Mouse (Mus musculus) kidney, postnatal 0 days (tissue): ENCODE results near the gene Slc6a11. TPM values are rescaled to one million over a fixed set of nuclear protein-coding genes. Genes with fewer than 3 reads are reported as not detected.

Experiments used
- ATAC-seq: fragments of 200-750 bp; cut with Nextera tagmentation; replicated peaks from 2 replicates; pipeline ENCODE4 v1.8.0; 2017; ENCODE audit warnings: low read depth, moderate number of reproducible peaks, moderate TSS enrichment, moderate library complexity; ENCODE audit not compliant: low FRiP score
- DNase-seq: peaks from one replicate; pipeline ENCODE4 v3.0.0-alpha.2; 2016; ENCODE audit warnings: low spot score
- H3K27ac ChIP-seq: fragments of 300-500 bp; sonication (generic); 2 replicates; pipeline ENCODE4 v1.5.1; 2014; ENCODE audit warnings: mild to moderate bottlenecking
- H3K27me3 ChIP-seq: fragments of 300-500 bp; sonication (generic); 2 replicates; pipeline ENCODE4 v1.6.1; 2014; ENCODE audit warnings: low read length, mixed read lengths; ENCODE audit not compliant: insufficient read depth
- H3K36me3 ChIP-seq: fragments of 300-500 bp; sonication (generic); 2 replicates; pipeline ENCODE4 v1.6.1; 2014; ENCODE audit warnings: low read length, mixed read lengths; ENCODE audit not compliant: insufficient read depth
- H3K4me1 ChIP-seq: fragments of 300-500 bp; sonication (generic); replicated peaks from 2 replicates; pipeline ENCODE4 v1.6.1; 2014; ENCODE audit warnings: antibody characterized with exemption, low read length, mixed read lengths; ENCODE audit not compliant: insufficient read depth
- H3K4me2 ChIP-seq: fragments of 300-500 bp; sonication (generic); 2 replicates; pipeline ENCODE4 v1.6.1; 2014; ENCODE audit warnings: mild to moderate bottlenecking, low read length, moderate library complexity, mixed read lengths
- H3K4me3 ChIP-seq: fragments of 300-500 bp; sonication (generic); replicated peaks from 2 replicates; pipeline ENCODE4 v1.5.1; 2014; ENCODE audit warnings: low read depth, low read length
- H3K9ac ChIP-seq: fragments of 300-500 bp; sonication (generic); 2 replicates; pipeline ENCODE4 v1.6.1; 2014; ENCODE audit warnings: low read depth, low read length
- H3K9me3 ChIP-seq: fragments of 300-500 bp; sonication (generic); replicated peaks from 2 replicates; pipeline ENCODE4 v1.6.1; 2016; ENCODE audit warnings: low read length, inconsistent platforms, mixed read lengths
- CTCF ChIP-seq: IDR thresholded peaks from 2 replicates; pipeline ENCODE4 v1.5.1; 2016; ENCODE audit warnings: antibody characterized with exemption, low read depth, mild to moderate bottlenecking, moderate library complexity
- WGBS: fragments of 180-500 bp; shearing (Covaris S2); extraction: QIAGEN DNeasy Blood & Tissue Kit; methylation state at CpG from one replicate; pipeline ENCODE4 v1.1.7; 2014; 5-methylcytosine and 5-hydroxymethylcytosine counted together
- polyA plus RNA-seq: library from polyadenylated mRNA; unstranded; fragments of >200 nt; fragmentation: Nextera tagmentation; extraction: Ambion mirVana; gene quantifications from 2 replicates; pipeline ENCODE4 v1.2.1, GENCODE M21; 2015

Gene Slc6a11
- polyA plus RNA-seq = 0.04 and 0.13 TPM in 2 replicates

- peak within 1 kb of the TSS; percentile 29 for H3K4me3 ChIP-seq
- H3K4me2 ChIP-seq = peak within 1 kb of the TSS; percentile 59
- 0 out of 2 replicates have a peak, but pooled peaks cover 5% of the 10 kb centered on the region for H3K4me1 ChIP-seq
- no peak within 1 kb of the TSS for H3K27ac ChIP-seq
- WGBS = 5% methylated on average over 75 of the region's 76 CpGs
- no peaks in the 10 kb centered on the region for H3K36me3 ChIP-seq
- H3K27me3 ChIP-seq = peaks cover 17% of the 10 kb centered on the region
- ATAC-seq (no peak), DNase-seq (no peak)
- no peak within 1 kb of the TSS for H3K9ac ChIP-seq
- no peaks in the 10 kb centered on the region for H3K9me3 ChIP-seq
- no peak for TF ChIP-seq CTCF
These were observed at the start of gene Slc6a11 for GRCm38 (mm10) chr6:114131122-114131872. Slc6a11 (plus strand) TSS chr6:114131241.

GRCm38 (mm10) chr6:114087106-114087505 lies 43.9 kb upstream of the Slc6a11 start:
- Histone ChIP-seq H3K4me3 (no peak overlapping the region), H3K36me3 (no peaks in the 10 kb centered on the region), H3K9ac (no peak overlapping the region), H3K4me1 (no peaks in the 10 kb centered on the region), H3K27ac (no peak overlapping the region), H3K4me2 (no peak overlapping the region), H3K9me3 (no peaks in the 10 kb centered on the region), H3K27me3 (no peaks in the 10 kb centered on the region)
- ATAC-seq = no peak
- no peak for TF ChIP-seq CTCF
- 18% methylated on average over 7 of the region's 7 CpGs for WGBS
- peak; percentile 76 for DNase-seq

DNA sequence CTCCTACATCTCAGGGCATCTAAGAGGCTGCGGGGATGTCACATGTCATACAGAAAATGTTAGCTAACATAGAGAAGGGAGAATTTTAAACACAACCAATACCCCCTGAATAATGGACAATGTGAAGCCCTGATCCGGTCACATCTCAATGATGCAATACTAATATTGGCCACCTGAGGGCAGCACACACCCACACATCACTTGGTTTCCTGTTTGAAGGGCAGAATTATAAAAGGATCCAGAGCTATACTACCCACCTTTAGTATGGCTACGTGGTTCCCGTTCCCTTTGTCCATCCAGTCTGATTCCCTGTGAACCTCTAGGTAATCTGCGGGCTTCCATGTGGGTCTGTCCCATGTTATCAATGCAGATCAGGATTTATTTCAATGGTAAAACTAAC lies 41.4 kb upstream of the Slc6a11 start:
- DNase-seq (peak; percentile 60), ATAC-seq (no peak)
- H3K9ac ChIP-seq = no peak overlapping the region
- no peaks in the 10 kb centered on the region for H3K36me3 ChIP-seq
- no peaks in the 10 kb centered on the region for H3K4me1 ChIP-seq
- H3K9me3 ChIP-seq = no peaks in the 10 kb centered on the region
- H3K27me3 ChIP-seq = no peaks in the 10 kb centered on the region
- WGBS = 11% methylated on average over 5 of the region's 5 CpGs
- TF ChIP-seq CTCF = peak; percentile 93
- no peak overlapping the region for H3K27ac ChIP-seq
- H3K4me3 ChIP-seq = no peak overlapping the region
- H3K4me2 ChIP-seq = no peak overlapping the region

DNA sequence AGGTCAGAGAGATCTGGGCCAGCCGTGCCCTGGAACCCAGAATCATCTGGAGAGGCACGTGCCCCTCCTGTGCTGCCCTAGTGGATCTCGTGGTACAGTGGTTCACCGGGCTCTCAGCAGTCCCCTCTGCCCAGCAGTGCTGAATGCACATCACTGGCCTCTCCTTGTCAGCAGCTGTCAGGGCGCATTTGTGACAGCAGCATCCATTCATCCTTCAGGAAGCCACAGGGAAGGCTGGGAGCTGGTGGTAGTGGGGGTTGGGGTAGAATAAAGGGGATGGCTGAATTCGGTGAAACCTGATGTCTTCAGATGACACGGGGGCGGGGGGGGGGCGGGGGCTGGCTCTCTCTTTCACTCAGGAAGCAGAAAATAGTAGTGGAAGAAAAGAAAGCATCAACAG lies 38.8 kb upstream of the Slc6a11 start:
- no peak for TF ChIP-seq CTCF
- Histone ChIP-seq H3K9me3 (no peaks in the 10 kb centered on the region), H3K4me3 (no peak overlapping the region), H3K4me2 (no peak overlapping the region), H3K27ac (no peak overlapping the region), H3K36me3 (no peaks in the 10 kb centered on the region), H3K27me3 (no peaks in the 10 kb centered on the region), H3K9ac (no peak overlapping the region), H3K4me1 (no peaks in the 10 kb centered on the region)
- 43% methylated on average over 8 of the region's 9 CpGs for WGBS
- ATAC-seq (no peak), DNase-seq (no peak)

DNA sequence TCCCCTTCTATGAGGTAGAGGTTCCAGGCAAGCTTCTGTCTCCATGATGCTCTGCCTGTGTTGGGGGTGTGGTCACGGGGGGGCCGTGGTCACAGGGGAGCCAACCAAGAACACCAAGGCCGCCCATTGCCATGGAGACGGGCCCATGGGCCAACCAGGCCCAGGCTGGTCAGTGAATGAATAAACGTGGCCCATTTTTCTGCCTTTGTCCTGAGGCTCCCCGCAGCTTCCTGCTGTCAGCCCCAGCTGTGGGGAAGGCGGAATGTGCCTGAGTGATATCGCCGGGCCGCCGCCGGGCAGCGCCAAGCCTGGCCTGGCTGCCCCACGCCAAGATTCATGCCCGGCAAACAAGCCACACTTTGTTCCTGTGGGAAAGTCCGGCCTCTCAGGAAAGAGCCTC lies 36.8 kb upstream of the Slc6a11 start:
- Histone ChIP-seq H3K4me3 (no peak overlapping the region), H3K9ac (no peak overlapping the region), H3K4me1 (no peaks in the 10 kb centered on the region), H3K9me3 (no peaks in the 10 kb centered on the region), H3K27ac (no peak overlapping the region), H3K27me3 (no peaks in the 10 kb centered on the region), H3K4me2 (no peak overlapping the region), H3K36me3 (no peaks in the 10 kb centered on the region)
- TF ChIP-seq CTCF = no peak
- WGBS = 76% methylated on average over 16 of the region's 16 CpGs
- DNase-seq (no peak), ATAC-seq (no peak)

DNA sequence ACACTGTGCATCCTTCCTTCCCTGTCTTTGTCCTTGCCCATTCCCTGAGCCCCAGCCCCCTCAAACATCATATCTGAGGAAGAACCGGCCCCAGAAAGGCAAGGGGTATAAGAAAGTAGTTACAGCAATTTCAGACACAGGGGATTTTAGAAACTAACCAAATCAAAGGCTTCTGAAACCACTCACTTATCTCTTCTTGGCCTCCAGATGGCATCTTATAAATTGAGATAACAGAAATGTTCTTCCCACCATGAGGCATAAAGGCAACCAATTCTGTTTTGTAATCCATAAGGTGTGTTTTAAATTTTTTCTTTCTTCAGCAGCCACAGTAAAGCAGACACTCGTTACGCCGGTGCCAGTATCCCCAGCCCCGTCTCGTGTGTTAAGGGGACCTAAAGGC lies 34.5 kb upstream of the Slc6a11 start:
- Histone ChIP-seq H3K9me3 (no peaks in the 10 kb centered on the region), H3K4me3 (no peak overlapping the region), H3K27me3 (no peaks in the 10 kb centered on the region), H3K27ac (no peak overlapping the region), H3K36me3 (no peaks in the 10 kb centered on the region), H3K9ac (no peak overlapping the region), H3K4me1 (no peaks in the 10 kb centered on the region), H3K4me2 (no peak overlapping the region)
- ATAC-seq (no peak), DNase-seq (no peak)
- WGBS = 83% methylated on average over 6 of the region's 6 CpGs
- no peak for TF ChIP-seq CTCF
